Mouse (Mus musculus) myocyte (in vitro differentiated cells): Measurements from ENCODE around the gene Zfp958. TPM values are rescaled to one million over a fixed set of nuclear protein-coding genes. Genes with fewer than 3 reads are reported as not detected.
A peak's percentile ranks its signal among the peaks of the same experiment; 100 is the strongest.
"Not testable (repeated sequence)": the region's sequence is repeated elsewhere in the genome, so short reads cannot be mapped to it uniquely, and the experiment has no call there.

Experiments used
- H3K27me3 ChIP-seq: one replicate; pipeline ENCODE4 v1.6.1; 2011; ENCODE audit not compliant: control insufficient read depth, insufficient read depth, insufficient read length
- H3K36me3 ChIP-seq: one replicate; pipeline ENCODE4 v1.6.1; 2011; ENCODE audit not compliant: control insufficient read depth, insufficient read depth
- H3K4me2 ChIP-seq: one replicate; pipeline ENCODE4 v1.6.1; 2011; ENCODE audit warnings: low read depth, control low read depth
- H3K4me3 ChIP-seq: one replicate; pipeline ENCODE4 v1.5.1; 2011; ENCODE audit warnings: mild to moderate bottlenecking, control low read depth, moderate library complexity
- H3K79me2 ChIP-seq: one replicate; pipeline ENCODE4 v1.6.1; 2011; ENCODE audit not compliant: control insufficient read depth, insufficient read depth
- H3ac ChIP-seq: one replicate; pipeline ENCODE4 v1.6.1; 2011; ENCODE audit not compliant: control insufficient read depth, insufficient read length
- CEBPB ChIP-seq: IDR thresholded peaks from 2 replicates; pipeline ENCODE4 v1.6.1; 2011; ENCODE audit warnings: mild to moderate bottlenecking, moderate library complexity; ENCODE audit not compliant: poor library complexity, insufficient read depth, severe bottlenecking
- E2F4 ChIP-seq: IDR thresholded peaks from one replicate; pipeline ENCODE4 v1.6.1; 2011; ENCODE audit warnings: mild to moderate bottlenecking, control low read depth, moderate library complexity; ENCODE audit not compliant: insufficient read depth
- MAX ChIP-seq: IDR thresholded peaks from one replicate; pipeline ENCODE4 v1.6.1; 2011; ENCODE audit warnings: low read depth, mild to moderate bottlenecking, control low read depth
- MYOD1 ChIP-seq, 3 experiments: IDR thresholded peaks; one replicate each; pipeline ENCODE4 v1.6.1; 2011; ENCODE audit warnings: control low read depth in 2 of 3, low read depth in 2 of 3, mild to moderate bottlenecking in 2 of 3, moderate library complexity in 1 of 3; ENCODE audit not compliant: insufficient read length in 2 of 3, control insufficient read depth in 1 of 3
- MYOG ChIP-seq, 3 experiments: IDR thresholded peaks; one replicate each; pipeline ENCODE4 v1.6.1; 2011; ENCODE audit warnings: control low read depth in 2 of 3, low read depth in 2 of 3, mild to moderate bottlenecking in 2 of 3; ENCODE audit not compliant: insufficient read length in 2 of 3, control insufficient read depth in 1 of 3, insufficient read depth in 1 of 3
- POLR2A ChIP-seq: IDR thresholded peaks from one replicate; pipeline ENCODE4 v1.6.1; 2011; ENCODE audit warnings: low read depth, mild to moderate bottlenecking, control low read depth, moderate library complexity; ENCODE audit not compliant: insufficient read length
- POLR2AphosphoS2 ChIP-seq: IDR thresholded peaks from one replicate; pipeline ENCODE4 v1.6.1; 2011; ENCODE audit warnings: low read depth, control low read depth; ENCODE audit not compliant: insufficient read length
- REST ChIP-seq: IDR thresholded peaks from one replicate; pipeline ENCODE4 v1.6.1; 2011; ENCODE audit warnings: mild to moderate bottlenecking, control low read depth, moderate library complexity; ENCODE audit not compliant: insufficient read depth, insufficient read length
- SRF ChIP-seq: IDR thresholded peaks from one replicate; pipeline ENCODE4 v1.6.1; 2011; ENCODE audit warnings: low read depth; ENCODE audit not compliant: control insufficient read depth, insufficient read length
- TCF12 ChIP-seq: IDR thresholded peaks from one replicate; pipeline ENCODE4 v1.6.1; 2011; ENCODE audit warnings: mild to moderate bottlenecking, control low read depth; ENCODE audit not compliant: poor library complexity, insufficient read depth, severe bottlenecking
- TCF3 ChIP-seq: IDR thresholded peaks from one replicate; pipeline ENCODE4 v1.6.1; 2011; ENCODE audit warnings: low read depth, control low read depth; ENCODE audit not compliant: insufficient read length
- USF1 ChIP-seq: IDR thresholded peaks from one replicate; pipeline ENCODE4 v1.6.1; 2011; ENCODE audit warnings: low read depth, mild to moderate bottlenecking, control low read depth, moderate library complexity
- polyA plus RNA-seq: library from polyadenylated mRNA; unstranded; fragments of >200 nt; fragmentation: generic; extraction: Trizol; gene quantifications from one replicate; pipeline ENCODE4 v1.2.1, GENCODE M21; 2012; ENCODE audit warnings: missing spikeins

The Zfp958 gene
- polyA plus RNA-seq, 1 experiment: 2.8 TPM

- Histone ChIP-seq H3K4me2 (no peak overlapping the region), H3ac (no peak overlapping the region), H3K27me3 (peaks cover 4% of the 10 kb centered on the region), H3K36me3 (no peaks in the 10 kb centered on the region), H3K79me2 (no peaks in the 10 kb centered on the region), H3K4me3 (no peak overlapping the region)
- TF ChIP-seq TCF12 (no peak), TCF3 (no peak), POLR2AphosphoS2 (no peak), CEBPB (no peak), REST (no peak), MYOD1 (IDR thresholded peaks at IDR 0.05; ENCODE audit: control insufficient read depth in 1 of 3, insufficient read length in 2 of 3, low read depth in 2 of 3) (no peak), E2F4 (no peak), MAX (no peak), SRF (no peak), POLR2A (no peak), USF1 (no peak), MYOG (IDR thresholded peaks at IDR 0.05; ENCODE audit: control insufficient read depth in 1 of 3, insufficient read depth in 1 of 3, insufficient read length in 2 of 3, low read depth in 2 of 3) (no peak)
These were observed 24.6 kb upstream of the Zfp958 start for GRCm38 (mm10) chr8:4588165-4589000.

GRCm38 (mm10) chr8:4608896-4609295 is 4.1 kb upstream of the Zfp958 start:
- Histone ChIP-seq H3K36me3 (no peaks in the 10 kb centered on the region), H3K4me3 (no peak overlapping the region), H3K27me3 (no peaks in the 10 kb centered on the region), H3ac (no peak overlapping the region), H3K4me2 (no peak overlapping the region), H3K79me2 (peaks cover 9% of the 10 kb centered on the region)
- TF ChIP-seq E2F4 (no peak), CEBPB (no peak), USF1 (no peak), MYOG (IDR thresholded peaks at IDR 0.05; ENCODE audit: control insufficient read depth in 1 of 3, insufficient read depth in 1 of 3, insufficient read length in 2 of 3, low read depth in 2 of 3) (no peak), REST (no peak), TCF3 (no peak), SRF (no peak), MYOD1 (IDR thresholded peaks at IDR 0.05; ENCODE audit: control insufficient read depth in 1 of 3, insufficient read length in 2 of 3, low read depth in 2 of 3) (no peak), TCF12 (no peak), MAX (no peak), POLR2AphosphoS2 (no peak), POLR2A (no peak)

- not testable (repeated sequence) for H3K36me3 ChIP-seq, H3K4me2 ChIP-seq, H3ac ChIP-seq, H3K27me3 ChIP-seq
- H3K4me3 ChIP-seq: peak overlapping the region; percentile 97
- peaks cover 32% of the 10 kb centered on the region for H3K79me2 ChIP-seq
These were observed 1.3 kb upstream of the Zfp958 start for GRCm38 (mm10) chr8:4611626-4612175.

- Histone ChIP-seq H3K4me2 (no peak overlapping the region), H3K36me3 (peaks cover 68% of the 10 kb centered on the region), H3K79me2 (peaks cover 11% of the 10 kb centered on the region), H3ac (no peak overlapping the region), H3K4me3 (no peak overlapping the region), H3K27me3 (no peaks in the 10 kb centered on the region)
- TF ChIP-seq SRF (no peak), MYOG (IDR thresholded peaks at IDR 0.05; ENCODE audit: control insufficient read depth in 1 of 3, insufficient read depth in 1 of 3, insufficient read length in 2 of 3, low read depth in 2 of 3) (no peak), TCF12 (no peak), POLR2A (no peak), MYOD1 (IDR thresholded peaks at IDR 0.05; ENCODE audit: control insufficient read depth in 1 of 3, insufficient read length in 2 of 3, low read depth in 2 of 3) (no peak), CEBPB (no peak), E2F4 (no peak), MAX (no peak), USF1 (no peak), POLR2AphosphoS2 (no peak), REST (no peak), TCF3 (no peak)
These were observed 14.4 kb downstream of the Zfp958 start for GRCm38 (mm10) chr8:4627349-4627748.

- no peak overlapping the region for H3K4me3 ChIP-seq
- no peak for TF ChIP-seq SRF
- TF ChIP-seq REST: no peak
- TF ChIP-seq TCF3: no peak
- no peak for TF ChIP-seq POLR2AphosphoS2
- TF ChIP-seq POLR2A: no peak
- no peak for TF ChIP-seq MYOG (IDR thresholded peaks at IDR 0.05; ENCODE audit: control insufficient read depth in 1 of 3, insufficient read depth in 1 of 3, insufficient read length in 2 of 3, low read depth in 2 of 3)
- TF ChIP-seq USF1: no peak
- TF ChIP-seq MAX: no peak
- H3K36me3 ChIP-seq: peaks cover 1% of the 10 kb centered on the region
- no peaks in the 10 kb centered on the region for H3K79me2 ChIP-seq
- H3K27me3 ChIP-seq: no peaks in the 10 kb centered on the region
- H3K4me2 ChIP-seq: no peak overlapping the region
- no peak overlapping the region for H3ac ChIP-seq
These were observed 24.1 kb downstream of the Zfp958 start for GRCm38 (mm10) chr8:4637071-4637470.

GRCm38 (mm10) chr8:4642974-4643373 is 30.0 kb downstream of the Zfp958 start:
- H3K27me3 ChIP-seq, H3K36me3 ChIP-seq, H3K79me2 ChIP-seq, H3K4me3 ChIP-seq, H3ac ChIP-seq, H3K4me2 ChIP-seq: not testable (repeated sequence)
